Mouse (Mus musculus) myocyte (in vitro differentiated cells): ENCODE data around the gene Fam131a. TPM values are rescaled to one million over a fixed set of nuclear protein-coding genes. Genes with fewer than 3 reads are reported as not detected.
A peak's percentile ranks its signal among the peaks of the same experiment; 100 is the strongest.

Experiments
- H3K27me3 ChIP-seq: one replicate; pipeline ENCODE4 v1.6.1; 2011; ENCODE audit not compliant: control insufficient read depth, insufficient read depth, insufficient read length
- H3K36me3 ChIP-seq: one replicate; pipeline ENCODE4 v1.6.1; 2011; ENCODE audit not compliant: control insufficient read depth, insufficient read depth
- H3K4me2 ChIP-seq: one replicate; pipeline ENCODE4 v1.6.1; 2011; ENCODE audit warnings: low read depth, control low read depth
- H3K4me3 ChIP-seq: one replicate; pipeline ENCODE4 v1.5.1; 2011; ENCODE audit warnings: mild to moderate bottlenecking, control low read depth, moderate library complexity
- H3K79me2 ChIP-seq: one replicate; pipeline ENCODE4 v1.6.1; 2011; ENCODE audit not compliant: control insufficient read depth, insufficient read depth
- H3ac ChIP-seq: one replicate; pipeline ENCODE4 v1.6.1; 2011; ENCODE audit not compliant: control insufficient read depth, insufficient read length
- CEBPB ChIP-seq: IDR thresholded peaks from 2 replicates; pipeline ENCODE4 v1.6.1; 2011; ENCODE audit warnings: mild to moderate bottlenecking, moderate library complexity; ENCODE audit not compliant: poor library complexity, insufficient read depth, severe bottlenecking
- E2F4 ChIP-seq: IDR thresholded peaks from one replicate; pipeline ENCODE4 v1.6.1; 2011; ENCODE audit warnings: mild to moderate bottlenecking, control low read depth, moderate library complexity; ENCODE audit not compliant: insufficient read depth
- MAX ChIP-seq: IDR thresholded peaks from one replicate; pipeline ENCODE4 v1.6.1; 2011; ENCODE audit warnings: low read depth, mild to moderate bottlenecking, control low read depth
- MYOD1 ChIP-seq, 3 experiments: IDR thresholded peaks; one replicate each; pipeline ENCODE4 v1.6.1; 2011; ENCODE audit warnings: control low read depth in 2 of 3, low read depth in 2 of 3, mild to moderate bottlenecking in 2 of 3, moderate library complexity in 1 of 3; ENCODE audit not compliant: insufficient read length in 2 of 3, control insufficient read depth in 1 of 3
- MYOG ChIP-seq, 3 experiments: IDR thresholded peaks; one replicate each; pipeline ENCODE4 v1.6.1; 2011; ENCODE audit warnings: control low read depth in 2 of 3, low read depth in 2 of 3, mild to moderate bottlenecking in 2 of 3; ENCODE audit not compliant: insufficient read length in 2 of 3, control insufficient read depth in 1 of 3, insufficient read depth in 1 of 3
- POLR2A ChIP-seq: IDR thresholded peaks from one replicate; pipeline ENCODE4 v1.6.1; 2011; ENCODE audit warnings: low read depth, mild to moderate bottlenecking, control low read depth, moderate library complexity; ENCODE audit not compliant: insufficient read length
- POLR2AphosphoS2 ChIP-seq: IDR thresholded peaks from one replicate; pipeline ENCODE4 v1.6.1; 2011; ENCODE audit warnings: low read depth, control low read depth; ENCODE audit not compliant: insufficient read length
- REST ChIP-seq: IDR thresholded peaks from one replicate; pipeline ENCODE4 v1.6.1; 2011; ENCODE audit warnings: mild to moderate bottlenecking, control low read depth, moderate library complexity; ENCODE audit not compliant: insufficient read depth, insufficient read length
- SRF ChIP-seq: IDR thresholded peaks from one replicate; pipeline ENCODE4 v1.6.1; 2011; ENCODE audit warnings: low read depth; ENCODE audit not compliant: control insufficient read depth, insufficient read length
- TCF12 ChIP-seq: IDR thresholded peaks from one replicate; pipeline ENCODE4 v1.6.1; 2011; ENCODE audit warnings: mild to moderate bottlenecking, control low read depth; ENCODE audit not compliant: poor library complexity, insufficient read depth, severe bottlenecking
- TCF3 ChIP-seq: IDR thresholded peaks from one replicate; pipeline ENCODE4 v1.6.1; 2011; ENCODE audit warnings: low read depth, control low read depth; ENCODE audit not compliant: insufficient read length
- USF1 ChIP-seq: IDR thresholded peaks from one replicate; pipeline ENCODE4 v1.6.1; 2011; ENCODE audit warnings: low read depth, mild to moderate bottlenecking, control low read depth, moderate library complexity
- polyA plus RNA-seq: library from polyadenylated mRNA; unstranded; fragments of >200 nt; fragmentation: generic; extraction: Trizol; gene quantifications from one replicate; pipeline ENCODE4 v1.2.1, GENCODE M21; 2012; ENCODE audit warnings: missing spikeins

Gene Fam131a
- polyA plus RNA-seq, 1 experiment = 0.62 TPM

DNA sequence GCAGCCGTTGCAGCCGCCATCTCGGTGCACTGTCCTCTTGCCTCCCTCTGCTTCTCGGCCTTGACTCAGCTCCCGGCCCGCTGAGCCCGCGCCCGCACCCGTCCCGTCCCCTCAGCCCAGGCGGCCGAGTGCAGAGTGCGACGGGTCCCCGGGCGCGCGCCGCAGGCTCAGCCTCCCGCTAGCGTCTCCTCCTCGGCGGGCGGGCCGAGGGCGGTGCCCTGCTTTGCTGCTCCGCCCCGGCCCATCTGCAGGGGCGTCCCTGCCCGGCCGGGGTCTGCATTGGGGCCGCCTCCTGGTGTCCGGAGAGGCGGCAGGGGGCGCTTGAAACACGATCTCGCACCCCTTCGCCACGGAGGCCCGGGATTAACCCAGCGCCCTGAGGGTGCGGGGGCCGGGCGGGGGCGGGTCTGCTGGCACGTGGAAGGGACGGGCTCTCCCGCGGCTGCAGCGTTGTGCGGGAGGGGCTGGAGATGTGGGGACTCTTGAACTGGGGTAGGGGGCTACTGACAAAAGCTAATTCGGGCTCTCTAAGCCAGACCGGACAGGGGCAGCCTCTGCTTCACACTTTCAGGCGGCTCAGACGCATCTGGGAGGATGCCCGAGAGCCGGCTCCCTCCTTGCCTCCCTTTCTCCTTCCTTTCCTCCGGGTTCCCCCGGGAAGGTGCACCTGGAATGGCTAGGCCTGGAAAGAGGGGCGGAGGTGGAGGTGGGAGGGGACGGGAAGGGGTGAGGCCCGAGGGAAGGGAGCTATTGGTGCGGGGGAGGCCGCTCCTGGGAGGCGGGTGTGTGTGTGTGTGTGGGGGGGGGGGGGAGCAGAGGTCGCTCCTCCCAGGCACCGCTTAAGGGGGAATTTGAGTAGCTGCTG, 23.2 kb downstream of the Fam131a start:
- Histone ChIP-seq H3K36me3 (peaks cover 12% of the 10 kb centered on the region), H3K27me3 (no peaks in the 10 kb centered on the region), H3K79me2 (peaks cover 3% of the 10 kb centered on the region), H3K4me3 (peak overlapping the region; percentile 61), H3ac (peak overlapping the region; percentile 3), H3K4me2 (peak overlapping the region; percentile 98)
- TF ChIP-seq POLR2A (peak; percentile 87), POLR2AphosphoS2 (peak; percentile 72), REST (no peak), E2F4 (no peak), TCF12 (no peak), USF1 (no peak), MYOG (IDR thresholded peaks at IDR 0.05; ENCODE audit: control insufficient read depth in 1 of 3, insufficient read depth in 1 of 3, insufficient read length in 2 of 3, low read depth in 2 of 3) (peak in 1 of 3 experiments; percentile 7), SRF (no peak)

DNA sequence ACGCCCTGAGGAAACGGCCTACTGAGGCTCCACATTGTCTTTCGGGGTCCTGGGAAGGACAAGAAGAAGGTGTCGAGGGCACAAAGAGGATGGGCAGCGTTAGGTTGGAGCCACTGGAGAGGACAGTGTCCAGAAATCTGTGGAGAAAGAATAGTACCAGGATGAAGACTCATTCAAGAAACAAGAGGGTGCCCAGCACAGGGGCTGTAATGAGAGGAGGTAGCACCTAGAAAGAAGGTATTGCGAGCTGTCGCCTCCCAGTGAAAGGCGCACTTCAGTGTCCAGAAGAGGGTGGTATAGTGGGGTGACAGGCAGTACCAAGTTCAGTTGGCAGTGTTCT, 23.8 kb downstream of the Fam131a start:
- H3ac ChIP-seq = peak overlapping the region; percentile 3
- TF ChIP-seq SRF (no peak), MYOD1 (IDR thresholded peaks at IDR 0.05; ENCODE audit: control insufficient read depth in 1 of 3, insufficient read length in 2 of 3, low read depth in 2 of 3) (no peak), MAX (no peak), POLR2A (no peak)
- no peaks in the 10 kb centered on the region for H3K27me3 ChIP-seq
- H3K4me2 ChIP-seq = peak overlapping the region; percentile 98
- peak overlapping the region; percentile 61 for H3K4me3 ChIP-seq
- H3K36me3 ChIP-seq = peaks cover 16% of the 10 kb centered on the region
- peaks cover 3% of the 10 kb centered on the region for H3K79me2 ChIP-seq

DNA sequence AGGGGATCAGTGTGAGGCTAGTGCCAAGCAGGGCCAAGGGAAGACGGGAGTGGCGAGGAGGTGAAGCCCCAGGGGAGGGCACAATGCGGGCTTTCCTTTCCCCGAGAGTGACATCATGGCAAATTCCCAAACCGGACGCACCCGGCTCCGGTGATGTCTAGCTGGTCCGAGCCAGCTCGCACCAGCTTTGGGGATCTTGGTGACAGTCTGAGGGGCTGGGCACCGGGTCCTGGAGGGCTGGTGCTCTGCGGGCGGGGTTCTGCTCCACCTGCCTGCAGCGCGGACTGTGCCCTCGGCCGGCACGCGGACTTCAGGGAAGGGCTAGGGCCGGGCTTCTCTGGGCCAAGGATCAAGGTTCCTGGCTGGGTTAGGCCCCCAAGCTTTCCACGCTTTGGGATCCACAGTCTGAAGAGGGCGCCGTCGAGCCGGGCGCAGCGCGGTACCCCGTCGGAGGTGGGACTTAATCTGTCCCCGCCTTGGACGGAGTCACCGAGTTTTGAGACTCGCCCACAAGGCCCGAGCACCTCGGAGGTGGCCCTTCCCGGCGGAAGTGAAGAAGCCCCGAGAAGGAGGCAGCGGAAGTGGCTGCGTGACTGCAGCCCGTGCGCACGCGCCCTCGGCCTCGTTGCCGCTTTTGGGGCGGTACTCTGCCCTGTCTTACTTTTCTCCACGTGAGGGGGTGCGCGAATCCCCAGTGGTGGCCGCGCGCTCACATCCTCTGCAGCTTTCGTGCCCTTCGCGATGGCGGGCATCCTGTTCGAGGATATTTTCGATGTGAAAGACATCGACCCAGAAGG, 24.3 kb downstream of the Fam131a start, which contains the start of the genes Polr2h and Clcn2:
Gene Polr2h (plus strand): TSS at position 485 of the 797 bp plus-strand sequence.
Gene Clcn2 (minus strand): TSS at position 566 of the 797 bp plus-strand sequence.
- no peak for TF ChIP-seq E2F4
- TF ChIP-seq MYOD1 (IDR thresholded peaks at IDR 0.05; ENCODE audit: control insufficient read depth in 1 of 3, insufficient read length in 2 of 3, low read depth in 2 of 3) = no peak
- TF ChIP-seq MAX = no peak
- peak; percentile 85 for TF ChIP-seq POLR2A
- no peak for TF ChIP-seq REST
- TF ChIP-seq MYOG (IDR thresholded peaks at IDR 0.05; ENCODE audit: control insufficient read depth in 1 of 3, insufficient read depth in 1 of 3, insufficient read length in 2 of 3, low read depth in 2 of 3) = peak in 1 of 3 experiments; percentile 5
- TF ChIP-seq TCF3 = no peak
- TF ChIP-seq TCF12 = no peak
- no peak for TF ChIP-seq CEBPB
- peak; percentile 93 for TF ChIP-seq POLR2AphosphoS2
- TF ChIP-seq USF1 = peak; percentile 49
- TF ChIP-seq SRF = peak; percentile 88

DNA sequence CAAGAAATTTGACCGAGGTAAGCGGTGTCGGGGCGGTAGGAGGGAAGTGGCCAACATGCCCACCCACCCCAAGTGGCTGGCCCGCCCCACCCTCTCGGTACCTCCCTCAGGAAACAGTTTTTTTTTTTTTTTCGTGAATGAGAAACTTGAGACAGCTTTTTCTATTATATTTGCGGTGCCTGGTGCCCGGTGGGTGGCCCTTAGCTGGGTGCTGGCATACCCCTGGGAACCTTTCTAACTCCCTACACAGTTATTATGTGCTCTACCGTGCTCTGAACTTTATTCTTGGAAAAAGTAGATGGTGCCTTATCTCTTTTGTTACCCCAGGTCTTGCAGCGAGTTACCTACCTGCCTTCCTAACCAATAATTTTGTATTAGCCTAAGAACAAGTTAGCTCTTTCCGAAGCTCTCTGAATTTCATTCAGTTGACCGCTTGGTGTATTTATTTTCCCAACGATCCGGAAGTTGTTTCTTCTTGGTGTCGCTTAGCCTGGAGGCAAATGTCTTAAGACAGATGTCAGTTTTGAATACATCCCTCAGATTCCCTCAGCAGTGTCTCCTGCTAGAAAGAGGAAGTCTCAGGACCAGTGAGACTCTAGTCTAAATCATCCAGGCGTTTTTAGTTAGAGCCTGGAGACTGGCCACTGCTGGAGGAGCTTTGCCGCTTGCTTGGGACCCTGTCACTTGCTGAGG, 25.1 kb downstream of the Fam131a start:
- TF ChIP-seq MYOG (IDR thresholded peaks at IDR 0.05; ENCODE audit: control insufficient read depth in 1 of 3, insufficient read depth in 1 of 3, insufficient read length in 2 of 3, low read depth in 2 of 3) (no peak), POLR2AphosphoS2 (no peak), E2F4 (no peak), MYOD1 (IDR thresholded peaks at IDR 0.05; ENCODE audit: control insufficient read depth in 1 of 3, insufficient read length in 2 of 3, low read depth in 2 of 3) (no peak), SRF (no peak), USF1 (no peak), TCF3 (no peak), CEBPB (no peak), REST (no peak), TCF12 (no peak), MAX (no peak), POLR2A (no peak)
- no peaks in the 10 kb centered on the region for H3K27me3 ChIP-seq
- peak overlapping the region; percentile 3 for H3ac ChIP-seq
- H3K36me3 ChIP-seq = peaks cover 17% of the 10 kb centered on the region
- peak overlapping the region; percentile 61 for H3K4me3 ChIP-seq
- H3K79me2 ChIP-seq = peaks cover 3% of the 10 kb centered on the region
- H3K4me2 ChIP-seq = peak overlapping the region; percentile 90

More for the DNA sequence above, 24.3 kb downstream of the Fam131a start, which contains the start of the genes Polr2h and Clcn2:
- Histone ChIP-seq H3K36me3 (peaks cover 17% of the 10 kb centered on the region), H3K4me2 (peak within 1 kb of the TSS; percentile 98), H3ac (peak within 1 kb of the TSS; percentile 3), H3K79me2 (peaks cover 3% of the 10 kb centered on the region), H3K4me3 (peak within 1 kb of the TSS; percentile 61), H3K27me3 (no peaks in the 10 kb centered on the region)
